Mouse (Mus musculus): Measurements from ENCODE around the gene Cldn18. TPM values are rescaled to one million over a fixed set of nuclear protein-coding genes. Genes with fewer than 3 reads are reported as not detected.

Cldn18 gene
- total and polyA plus RNA-seq, 2 experiments from 2014 or later = not detected

DNA sequence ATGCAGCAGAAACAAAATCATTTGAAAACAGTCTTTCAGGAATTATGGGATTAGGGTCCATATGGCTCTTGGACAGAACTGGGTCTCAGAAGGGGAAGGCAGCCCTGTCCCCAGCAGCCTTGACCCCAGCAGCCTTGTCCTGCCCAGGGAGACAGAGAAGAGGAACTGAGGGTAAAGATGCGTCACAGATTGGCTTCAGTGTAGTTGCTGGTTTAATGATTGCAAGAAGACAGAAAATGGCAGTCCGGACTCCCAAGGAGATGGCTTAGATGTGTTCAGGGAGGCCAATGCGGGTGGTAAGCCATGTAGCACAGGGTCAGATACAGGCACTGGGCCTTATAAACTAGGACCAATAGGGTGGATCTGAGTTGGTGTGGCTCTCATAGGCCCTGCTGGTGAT lies 41.4 kb downstream of the Cldn18 start:
- no peaks in the 10 kb centered on the region for H3K9me3 ChIP-seq (ENCODE audit: low read length)
- no peak overlapping the region for H3K9ac ChIP-seq (replicated peaks; ENCODE audit: low read length, poor library complexity, severe bottlenecking)
- ATAC-seq (ENCODE audit: low FRiP score) (no peak), DNase-seq (ENCODE audit: low spot score) (no peak)
- H3K36me3 ChIP-seq (ENCODE audit: insufficient read depth, low read length) = no peaks in the 10 kb centered on the region
- H3K4me1 ChIP-seq (ENCODE audit: insufficient read depth, low read length) = no peaks in the 10 kb centered on the region
- no peaks in the 10 kb centered on the region for H3K27me3 ChIP-seq (ENCODE audit: insufficient read depth, low read length)
- no peak overlapping the region for H3K4me3 ChIP-seq (ENCODE audit: low read depth, low read length)
- no peak overlapping the region for H3K27ac ChIP-seq (ENCODE audit: low read depth, low read length)
- TF ChIP-seq CTCF (IDR thresholded peaks at IDR 0.05) = no peak
- no peak overlapping the region for H3K4me2 ChIP-seq (ENCODE audit: low read depth, low read length, poor library complexity, severe bottlenecking)
- WGBS = 90% methylated on average over 3 of the region's 3 CpGs

DNA sequence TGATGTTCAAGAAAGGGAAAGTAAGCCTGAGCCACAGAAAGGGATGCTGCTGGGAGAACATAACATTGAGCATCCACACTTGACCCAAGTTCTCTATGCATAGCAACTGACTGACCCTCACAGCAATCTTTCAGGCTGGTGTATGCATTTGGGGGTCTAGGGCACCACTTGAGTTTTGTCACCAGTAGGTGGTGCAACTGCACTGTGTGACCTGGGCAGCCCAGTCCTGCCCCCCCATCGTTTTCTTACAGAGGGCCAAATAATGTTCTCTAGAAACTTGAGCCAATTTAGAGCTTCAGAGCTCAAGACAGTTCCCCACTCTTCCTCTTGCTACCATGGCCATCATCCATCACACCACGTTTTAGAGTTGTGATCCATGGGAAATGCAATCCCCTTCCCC lies 45.5 kb downstream of the Cldn18 start:
- Histone ChIP-seq H3K4me2 (ENCODE audit: low read depth, low read length, poor library complexity, severe bottlenecking) (no peak overlapping the region), H3K27ac (ENCODE audit: low read depth, low read length) (no peak overlapping the region), H3K9ac (replicated peaks; ENCODE audit: low read length, poor library complexity, severe bottlenecking) (no peak overlapping the region), H3K27me3 (ENCODE audit: insufficient read depth, low read length) (no peaks in the 10 kb centered on the region), H3K4me3 (ENCODE audit: low read depth, low read length) (no peak overlapping the region), H3K36me3 (ENCODE audit: insufficient read depth, low read length) (peaks cover 7% of the 10 kb centered on the region; the same call in 1 of the 2 replicates), H3K4me1 (ENCODE audit: insufficient read depth, low read length) (no peaks in the 10 kb centered on the region), H3K9me3 (ENCODE audit: low read length) (no peaks in the 10 kb centered on the region)
- ATAC-seq (ENCODE audit: low FRiP score) (no peak), DNase-seq (ENCODE audit: low spot score) (peak; percentile 14)
- WGBS = 37% methylated on average over 2 of the region's 2 CpGs
- TF ChIP-seq CTCF (IDR thresholded peaks at IDR 0.05) = peak; percentile 63

DNA sequence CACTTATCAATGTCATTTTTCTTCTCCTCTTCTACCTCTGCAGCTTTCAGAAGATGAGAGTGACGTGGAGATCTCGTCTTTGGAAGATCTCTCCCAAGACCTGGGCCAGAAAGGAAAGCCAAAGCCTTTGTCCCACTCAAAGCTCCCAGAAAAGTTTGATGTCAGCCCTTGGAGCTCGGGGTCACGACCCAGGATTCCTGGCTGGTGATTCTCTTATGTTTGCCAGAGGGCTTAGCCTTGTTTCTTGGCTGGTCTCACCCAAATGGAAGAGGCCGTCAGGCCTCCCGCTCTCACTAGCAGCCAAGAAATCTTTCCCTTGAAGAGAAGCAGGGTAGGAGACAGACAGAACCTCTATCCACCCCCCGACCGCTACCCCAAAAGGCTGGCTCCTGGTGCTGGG lies 49.5 kb downstream of the Cldn18 start:
- H3K4me3 ChIP-seq (ENCODE audit: low read depth, low read length) = no peak overlapping the region
- no peak for ATAC-seq (ENCODE audit: low FRiP score)
- H3K9ac ChIP-seq (replicated peaks; ENCODE audit: low read length, poor library complexity, severe bottlenecking) = no peak overlapping the region
- H3K27ac ChIP-seq (ENCODE audit: low read depth, low read length) = no peak overlapping the region
- no peaks in the 10 kb centered on the region for H3K4me1 ChIP-seq (ENCODE audit: insufficient read depth, low read length)
- DNase-seq (ENCODE audit: low spot score) = no peak
- H3K9me3 ChIP-seq (ENCODE audit: low read length) = no peaks in the 10 kb centered on the region
- no peak for TF ChIP-seq CTCF (IDR thresholded peaks at IDR 0.05)
- no peak overlapping the region for H3K4me2 ChIP-seq (ENCODE audit: low read depth, low read length, poor library complexity, severe bottlenecking)
- H3K36me3 ChIP-seq (ENCODE audit: insufficient read depth, low read length) = peaks cover 7% of the 10 kb centered on the region; the same call in 1 of the 2 replicates
- H3K27me3 ChIP-seq (ENCODE audit: insufficient read depth, low read length) = no peaks in the 10 kb centered on the region
- 85% methylated on average over 8 of the region's 8 CpGs for WGBS

GRCm38 (mm10) chr9:99662887-99663286 lies 54.2 kb downstream of the Cldn18 start:
- no peak for TF ChIP-seq CTCF (IDR thresholded peaks at IDR 0.05)
- peaks cover 7% of the 10 kb centered on the region; the same call in 1 of the 2 replicates for H3K36me3 ChIP-seq (ENCODE audit: insufficient read depth, low read length)
- H3K9me3 ChIP-seq (ENCODE audit: low read length) = no peaks in the 10 kb centered on the region
- ATAC-seq (ENCODE audit: low FRiP score) (no peak), DNase-seq (ENCODE audit: low spot score) (no peak)
- no peak overlapping the region for H3K9ac ChIP-seq (replicated peaks; ENCODE audit: low read length, poor library complexity, severe bottlenecking)
- WGBS = 96% methylated on average over 10 of the region's 10 CpGs
- no peak overlapping the region for H3K27ac ChIP-seq (ENCODE audit: low read depth, low read length)
- H3K27me3 ChIP-seq (ENCODE audit: insufficient read depth, low read length) = no peaks in the 10 kb centered on the region
- no peak overlapping the region for H3K4me3 ChIP-seq (ENCODE audit: low read depth, low read length)
- no peaks in the 10 kb centered on the region for H3K4me1 ChIP-seq (ENCODE audit: insufficient read depth, low read length)
- no peak overlapping the region for H3K4me2 ChIP-seq (ENCODE audit: low read depth, low read length, poor library complexity, severe bottlenecking)

- no peaks in the 10 kb centered on the region for H3K9me3 ChIP-seq (ENCODE audit: low read length)
- H3K4me2 ChIP-seq (ENCODE audit: low read depth, low read length, poor library complexity, severe bottlenecking) = no peak overlapping the region
- no peak overlapping the region for H3K4me3 ChIP-seq (ENCODE audit: low read depth, low read length)
- WGBS = 23% methylated on average over 7 of the region's 7 CpGs
- peaks cover 3% of the 10 kb centered on the region; the same call in 1 of the 2 replicates for H3K36me3 ChIP-seq (ENCODE audit: insufficient read depth, low read length)
- peak; percentile 88 for TF ChIP-seq CTCF (IDR thresholded peaks at IDR 0.05)
- no peak overlapping the region for H3K9ac ChIP-seq (replicated peaks; ENCODE audit: low read length, poor library complexity, severe bottlenecking)
- ATAC-seq (ENCODE audit: low FRiP score) = peak; percentile 28; the same call in 1 of the 2 replicates
- DNase-seq (ENCODE audit: low spot score) = peak; percentile 92
- no peaks in the 10 kb centered on the region for H3K27me3 ChIP-seq (ENCODE audit: insufficient read depth, low read length)
- H3K27ac ChIP-seq (ENCODE audit: low read depth, low read length) = no peak overlapping the region
- H3K4me1 ChIP-seq (ENCODE audit: insufficient read depth, low read length) = no peaks in the 10 kb centered on the region
These were observed 54.7 kb downstream of the Cldn18 start for GRCm38 (mm10) chr9:99662406-99662805.

GRCm38 (mm10) chr9:99661606-99662166 lies 55.4 kb downstream of the Cldn18 start:
- ATAC-seq (ENCODE audit: low FRiP score) (no peak), DNase-seq (ENCODE audit: low spot score) (no peak)
- Histone ChIP-seq H3K4me2 (ENCODE audit: low read depth, low read length, poor library complexity, severe bottlenecking) (no peak overlapping the region), H3K4me3 (ENCODE audit: low read depth, low read length) (no peak overlapping the region), H3K9me3 (ENCODE audit: low read length) (no peaks in the 10 kb centered on the region), H3K9ac (replicated peaks; ENCODE audit: low read length, poor library complexity, severe bottlenecking) (no peak overlapping the region), H3K4me1 (ENCODE audit: insufficient read depth, low read length) (no peaks in the 10 kb centered on the region), H3K27me3 (ENCODE audit: insufficient read depth, low read length) (no peaks in the 10 kb centered on the region), H3K27ac (ENCODE audit: low read depth, low read length) (no peak overlapping the region), H3K36me3 (ENCODE audit: insufficient read depth, low read length) (peaks cover 6% of the 10 kb centered on the region; the same call in 1 of the 2 replicates)
- no peak for TF ChIP-seq CTCF (IDR thresholded peaks at IDR 0.05)
- 74% methylated on average over 16 of the region's 16 CpGs for WGBS

Data from midbrain, postnatal 0 days (tissue).